Mouse (Mus musculus) kidney, postnatal 0 days (tissue): ENCODE results near the gene Hbp1. TPM values are rescaled to one million over a fixed set of nuclear protein-coding genes. Genes with fewer than 3 reads are reported as not detected.

Experiments
- ATAC-seq: fragments of 200-750 bp; cut with Nextera tagmentation; replicated peaks from 2 replicates; pipeline ENCODE4 v1.8.0; 2017; ENCODE audit warnings: low read depth, moderate number of reproducible peaks, moderate TSS enrichment, moderate library complexity; ENCODE audit not compliant: low FRiP score
- DNase-seq: peaks from one replicate; pipeline ENCODE4 v3.0.0-alpha.2; 2016; ENCODE audit warnings: low spot score
- H3K27ac ChIP-seq: fragments of 300-500 bp; sonication (generic); 2 replicates; pipeline ENCODE4 v1.5.1; 2014; ENCODE audit warnings: mild to moderate bottlenecking
- H3K27me3 ChIP-seq: fragments of 300-500 bp; sonication (generic); 2 replicates; pipeline ENCODE4 v1.6.1; 2014; ENCODE audit warnings: low read length, mixed read lengths; ENCODE audit not compliant: insufficient read depth
- H3K36me3 ChIP-seq: fragments of 300-500 bp; sonication (generic); 2 replicates; pipeline ENCODE4 v1.6.1; 2014; ENCODE audit warnings: low read length, mixed read lengths; ENCODE audit not compliant: insufficient read depth
- H3K4me1 ChIP-seq: fragments of 300-500 bp; sonication (generic); replicated peaks from 2 replicates; pipeline ENCODE4 v1.6.1; 2014; ENCODE audit warnings: antibody characterized with exemption, low read length, mixed read lengths; ENCODE audit not compliant: insufficient read depth
- H3K4me2 ChIP-seq: fragments of 300-500 bp; sonication (generic); 2 replicates; pipeline ENCODE4 v1.6.1; 2014; ENCODE audit warnings: mild to moderate bottlenecking, low read length, moderate library complexity, mixed read lengths
- H3K4me3 ChIP-seq: fragments of 300-500 bp; sonication (generic); replicated peaks from 2 replicates; pipeline ENCODE4 v1.5.1; 2014; ENCODE audit warnings: low read depth, low read length
- H3K9ac ChIP-seq: fragments of 300-500 bp; sonication (generic); 2 replicates; pipeline ENCODE4 v1.6.1; 2014; ENCODE audit warnings: low read depth, low read length
- H3K9me3 ChIP-seq: fragments of 300-500 bp; sonication (generic); replicated peaks from 2 replicates; pipeline ENCODE4 v1.6.1; 2016; ENCODE audit warnings: low read length, inconsistent platforms, mixed read lengths
- CTCF ChIP-seq: IDR thresholded peaks from 2 replicates; pipeline ENCODE4 v1.5.1; 2016; ENCODE audit warnings: antibody characterized with exemption, low read depth, mild to moderate bottlenecking, moderate library complexity
- WGBS: fragments of 180-500 bp; shearing (Covaris S2); extraction: QIAGEN DNeasy Blood & Tissue Kit; methylation state at CpG from one replicate; pipeline ENCODE4 v1.1.7; 2014; 5-methylcytosine and 5-hydroxymethylcytosine counted together
- polyA plus RNA-seq: library from polyadenylated mRNA; unstranded; fragments of >200 nt; fragmentation: Nextera tagmentation; extraction: Ambion mirVana; gene quantifications from 2 replicates; pipeline ENCODE4 v1.2.1, GENCODE M21; 2015

Hbp1 gene
- polyA plus RNA-seq, 1 experiment from 2014 or later: 119 TPM

DNA sequence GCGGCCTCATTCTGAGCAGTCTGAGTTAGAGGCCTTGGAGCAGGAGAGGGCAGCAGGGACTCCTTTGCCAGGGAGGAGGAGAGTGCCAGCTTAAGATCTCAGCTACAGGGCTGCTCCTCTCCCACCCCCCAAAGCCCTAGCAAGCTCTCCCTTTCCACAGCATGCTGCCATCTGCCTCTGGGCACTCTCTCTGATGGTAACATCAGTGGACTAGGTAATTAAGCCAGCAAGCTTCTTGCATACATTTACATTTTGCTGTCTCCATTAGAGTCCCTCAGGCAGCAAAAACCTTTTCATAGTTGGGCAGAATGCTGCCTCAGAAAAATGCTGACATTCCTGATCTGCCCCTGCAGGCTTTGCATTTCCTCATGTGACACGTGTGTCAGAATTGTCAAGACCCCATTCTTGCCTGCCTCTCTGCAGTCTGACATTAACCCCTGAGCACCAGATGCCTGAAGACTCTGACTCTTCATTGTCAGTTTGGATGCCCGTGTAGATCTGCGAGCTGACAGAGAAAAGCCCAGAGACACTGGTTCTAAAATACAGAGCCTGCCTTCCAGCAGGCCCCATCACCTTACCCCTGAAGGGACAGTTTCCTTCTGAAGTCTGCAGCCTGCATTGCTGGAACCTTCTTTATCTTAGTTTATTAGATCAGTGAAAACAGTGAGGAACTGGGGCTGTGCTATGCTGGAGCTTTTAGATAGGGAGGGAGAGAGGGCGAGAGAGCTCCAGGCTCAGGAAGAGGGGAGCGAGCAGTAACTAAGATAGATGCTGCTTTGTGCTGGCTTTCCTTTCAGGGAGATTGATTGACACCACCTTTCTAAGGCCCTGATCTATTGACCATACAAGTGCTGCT is 44.4 kb downstream of the Hbp1 start:
- no peak overlapping the region for H3K4me3 ChIP-seq
- H3K27me3 ChIP-seq: no peaks in the 10 kb centered on the region
- no peak overlapping the region for H3K9ac ChIP-seq
- no peaks in the 10 kb centered on the region for H3K36me3 ChIP-seq
- no peak for TF ChIP-seq CTCF
- no peaks in the 10 kb centered on the region for H3K9me3 ChIP-seq
- DNase-seq (no peak), ATAC-seq (no peak)
- 62% methylated on average over 6 of the region's 6 CpGs for WGBS
- H3K4me2 ChIP-seq: no peak overlapping the region
- no peaks in the 10 kb centered on the region for H3K4me1 ChIP-seq
- no peak overlapping the region for H3K27ac ChIP-seq

DNA sequence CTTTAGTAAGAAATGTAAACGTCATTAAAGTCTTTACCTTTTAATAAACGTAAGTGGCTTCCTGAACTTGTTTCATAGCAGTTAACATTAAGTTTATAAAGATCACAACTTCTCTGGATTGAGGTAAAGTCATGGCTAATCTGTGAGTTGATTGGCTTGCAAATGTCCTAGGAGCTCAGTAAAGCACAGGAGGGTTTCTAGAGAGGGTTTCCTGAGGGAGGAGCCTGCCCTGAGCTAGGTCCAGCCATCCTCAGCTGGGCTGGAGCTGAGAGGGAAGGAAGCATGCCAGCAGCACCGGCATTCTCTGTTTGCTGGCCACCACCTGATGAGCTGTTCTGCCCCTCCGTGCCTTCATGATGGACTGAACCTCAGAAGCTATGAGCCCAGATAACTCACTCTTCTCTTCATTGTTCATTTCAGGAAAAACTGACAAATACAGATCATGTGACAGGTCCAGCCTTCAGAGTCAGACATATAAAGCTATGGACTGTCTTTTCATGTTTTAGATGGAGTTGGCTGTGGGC is 49.9 kb downstream of the Hbp1 start:
- Histone ChIP-seq H3K27me3 (no peaks in the 10 kb centered on the region), H3K4me2 (no peak overlapping the region), H3K9me3 (no peaks in the 10 kb centered on the region), H3K36me3 (no peaks in the 10 kb centered on the region), H3K4me1 (no peaks in the 10 kb centered on the region), H3K9ac (no peak overlapping the region), H3K4me3 (no peak overlapping the region), H3K27ac (no peak overlapping the region)
- 88% methylated on average over 4 of the region's 4 CpGs for WGBS
- ATAC-seq (no peak), DNase-seq (no peak)
- TF ChIP-seq CTCF: no peak

DNA sequence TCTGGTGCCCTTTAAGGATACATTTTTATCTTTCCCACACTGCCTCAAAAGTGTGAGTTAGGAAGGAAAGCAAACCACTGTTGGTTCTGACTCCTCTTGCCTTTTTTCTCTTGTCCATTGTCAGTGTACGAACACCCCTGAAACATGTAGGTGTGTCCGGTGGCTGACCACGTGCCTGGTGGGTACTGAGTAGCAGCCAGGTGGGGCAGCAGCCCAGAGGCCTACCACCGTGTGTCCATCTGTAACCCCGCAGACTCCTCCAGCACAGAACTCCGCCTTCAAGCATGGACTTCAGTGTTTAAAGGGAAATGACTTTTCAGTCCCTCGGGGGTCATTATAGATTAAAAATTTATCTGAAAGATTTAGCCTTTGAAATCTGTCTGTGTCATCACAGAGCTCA is 52.9 kb downstream of the Hbp1 start:
- no peaks in the 10 kb centered on the region for H3K27me3 ChIP-seq
- H3K4me1 ChIP-seq: no peaks in the 10 kb centered on the region
- H3K27ac ChIP-seq: no peak overlapping the region
- ATAC-seq (no peak), DNase-seq (no peak)
- WGBS: 73% methylated on average over 7 of the region's 7 CpGs
- H3K9me3 ChIP-seq: no peaks in the 10 kb centered on the region
- H3K4me2 ChIP-seq: no peak overlapping the region
- no peak for TF ChIP-seq CTCF
- no peaks in the 10 kb centered on the region for H3K36me3 ChIP-seq
- no peak overlapping the region for H3K9ac ChIP-seq
- no peak overlapping the region for H3K4me3 ChIP-seq

DNA sequence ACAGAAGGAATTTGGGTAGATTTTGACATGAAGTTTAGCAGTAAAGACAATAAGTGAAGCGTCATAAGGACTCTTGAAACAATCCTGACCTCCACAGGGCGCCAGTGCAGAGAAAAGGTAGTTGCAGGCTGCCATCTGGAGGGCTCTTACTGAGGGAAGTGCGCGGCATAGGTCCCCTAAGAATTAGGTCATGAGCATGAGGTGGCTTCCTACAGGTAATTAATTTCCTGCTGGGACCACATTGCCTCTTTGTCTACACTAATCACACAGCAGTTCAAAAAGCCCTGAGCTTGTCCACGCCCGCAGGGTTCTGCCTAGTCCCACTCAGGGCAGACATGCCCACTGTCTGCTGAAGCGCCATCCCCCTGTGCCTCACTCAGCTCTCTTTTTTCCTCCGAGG is 53.3 kb downstream of the Hbp1 start:
- H3K36me3 ChIP-seq: no peaks in the 10 kb centered on the region
- DNase-seq: peak; percentile 11
- H3K4me3 ChIP-seq: no peak overlapping the region
- TF ChIP-seq CTCF: peak; percentile 35; the same call in 1 of the 2 replicates
- no peaks in the 10 kb centered on the region for H3K4me1 ChIP-seq
- no peak overlapping the region for H3K9ac ChIP-seq
- no peak overlapping the region for H3K4me2 ChIP-seq
- 58% methylated on average over 8 of the region's 8 CpGs for WGBS
- no peaks in the 10 kb centered on the region for H3K27me3 ChIP-seq
- ATAC-seq: no peak
- no peaks in the 10 kb centered on the region for H3K9me3 ChIP-seq
- no peak overlapping the region for H3K27ac ChIP-seq

DNA sequence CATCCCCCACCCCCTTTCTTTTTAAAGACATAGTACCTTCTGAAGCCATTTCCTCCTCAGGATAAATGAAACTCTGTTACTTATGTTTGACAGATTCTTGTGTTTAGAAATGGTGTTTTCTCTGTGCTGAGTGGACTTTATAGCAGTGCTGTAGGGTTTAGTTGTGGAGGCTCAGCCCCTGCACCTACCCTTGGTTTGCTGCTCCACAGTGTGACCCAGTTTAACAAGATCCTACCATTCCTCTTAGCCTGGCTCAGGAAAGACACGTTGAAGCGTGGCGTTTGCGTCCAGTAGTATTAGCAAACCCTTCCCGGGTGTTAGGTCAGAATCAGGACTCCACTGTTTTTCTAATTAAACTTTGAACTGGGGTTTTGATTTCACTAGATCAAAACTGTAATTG is 54.0 kb downstream of the Hbp1 start:
- H3K27ac ChIP-seq: no peak overlapping the region
- DNase-seq (no peak), ATAC-seq (no peak)
- H3K4me3 ChIP-seq: no peak overlapping the region
- no peaks in the 10 kb centered on the region for H3K4me1 ChIP-seq
- no peaks in the 10 kb centered on the region for H3K27me3 ChIP-seq
- no peak overlapping the region for H3K4me2 ChIP-seq
- H3K36me3 ChIP-seq: no peaks in the 10 kb centered on the region
- no peak for TF ChIP-seq CTCF
- 44% methylated on average over 5 of the region's 5 CpGs for WGBS
- no peaks in the 10 kb centered on the region for H3K9me3 ChIP-seq
- H3K9ac ChIP-seq: no peak overlapping the region

DNA sequence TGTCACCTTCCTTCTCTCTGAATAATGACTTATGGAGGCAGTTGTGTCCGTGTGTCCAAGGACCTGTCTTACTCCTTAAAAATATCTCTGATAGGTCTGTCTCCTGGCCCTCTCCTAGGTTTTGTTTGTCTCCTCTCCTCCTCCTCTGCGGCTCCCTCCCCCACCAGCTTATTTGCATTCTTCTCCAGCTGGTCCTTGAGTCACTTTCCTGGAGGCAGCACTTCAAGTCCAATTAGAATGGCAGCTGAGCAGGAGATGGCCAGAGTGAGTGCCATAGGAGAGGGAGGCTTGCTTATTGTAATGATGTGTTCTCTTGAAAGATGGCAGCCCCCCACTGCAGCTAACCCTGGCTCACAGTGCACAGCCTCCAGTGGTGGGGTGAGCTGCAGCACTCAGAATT is 54.4 kb downstream of the Hbp1 start:
- no peaks in the 10 kb centered on the region for H3K4me1 ChIP-seq
- H3K4me3 ChIP-seq: no peak overlapping the region
- DNase-seq (peak; percentile 35), ATAC-seq (no peak)
- no peak overlapping the region for H3K4me2 ChIP-seq
- no peak for TF ChIP-seq CTCF
- no peaks in the 10 kb centered on the region for H3K9me3 ChIP-seq
- H3K36me3 ChIP-seq: no peaks in the 10 kb centered on the region
- no peak overlapping the region for H3K9ac ChIP-seq
- no peaks in the 10 kb centered on the region for H3K27me3 ChIP-seq
- H3K27ac ChIP-seq: no peak overlapping the region
- WGBS: 29% methylated on average over 2 of the region's 2 CpGs
